Mouse (Mus musculus) heart, embryonic 12.5 days (tissue): ENCODE results near the gene Gm49355. TPM values are rescaled to one million over a fixed set of nuclear protein-coding genes. Genes with fewer than 3 reads are reported as not detected.

ENCODE experiments used
- polyA plus RNA-seq: library from polyadenylated mRNA; unstranded; fragments of >200 nt; fragmentation: Nextera tagmentation; extraction: Ambion mirVana; gene quantifications from 2 replicates; pipeline ENCODE4 v1.2.1, GENCODE M21; 2016

Gene Gm49355
- polyA plus RNA-seq, 1 experiment from 2014 or later: 0.14 TPM

Other genes starting within 250 kb of the Gm49355 start
- 22.3 and 29.3 TPM in 2 replicates for gene 3830406C13Rik, start 197 bp downstream of the Gm49355 start, polyA plus RNA-seq
- 0.18 TPM in 1 of 2 replicates, not detected in the other for gene Fezf2, start 64.2 kb downstream of the Gm49355 start, polyA plus RNA-seq